Mouse (Mus musculus) monocyte, adult 2 months (primary cell): Measurements from ENCODE around the gene Rras.
A peak's percentile ranks its signal among the peaks of the same experiment; 100 is the strongest.

ENCODE experiments used
- DNase-seq, 2 experiments: peaks; one replicate each; pipeline ENCODE4 v3.0.0; 2022; ENCODE audit warnings: low spot score in 2 of 2, low read depth in 1 of 2

The Rras gene

GRCm38 (mm10) chr7:45025601-45026220, 8.0 kb downstream of the Rras start:
- DNase-seq, result no peak

GRCm38 (mm10) chr7:45026256-45026655, 8.5 kb downstream of the Rras start:
- DNase-seq, result no peak

GRCm38 (mm10) chr7:45027761-45028160, 10.0 kb downstream of the Rras start:
- no peak for DNase-seq

GRCm38 (mm10) chr7:45028351-45028750, 10.6 kb downstream of the Rras start:
- no peak for DNase-seq

GRCm38 (mm10) chr7:45029995-45030394, 12.2 kb downstream of the Rras start:
- DNase-seq, result no peak

GRCm38 (mm10) chr7:45030857-45031256, 13.1 kb downstream of the Rras start:
- no peak for DNase-seq

GRCm38 (mm10) chr7:45033722-45034359, 16.1 kb downstream of the Rras start:
- no peak for DNase-seq

GRCm38 (mm10) chr7:45035631-45036030, 17.9 kb downstream of the Rras start:
- no peak for DNase-seq

GRCm38 (mm10) chr7:45036702-45037101, 18.9 kb downstream of the Rras start:
- no peak for DNase-seq

- DNase-seq, result peak in 1 of 2 experiments; percentile 54
Observed at GRCm38 (mm10) chr7:45037720-45038361, 20.1 kb downstream of the Rras start.

GRCm38 (mm10) chr7:45038411-45038810, 20.6 kb downstream of the Rras start:
- DNase-seq, result no peak

- DNase-seq, result no peak
Observed at GRCm38 (mm10) chr7:45040851-45041250, 23.1 kb downstream of the Rras start.

GRCm38 (mm10) chr7:45043307-45043706, 25.5 kb downstream of the Rras start:
- DNase-seq, result no peak

GRCm38 (mm10) chr7:45045741-45046140, 28.0 kb downstream of the Rras start:
- DNase-seq, result no peak

- no peak for DNase-seq
Observed at GRCm38 (mm10) chr7:45046853-45047350, 29.1 kb downstream of the Rras start.

GRCm38 (mm10) chr7:45047491-45047890, 29.7 kb downstream of the Rras start:
- no peak for DNase-seq

GRCm38 (mm10) chr7:45048001-45048890, 30.5 kb downstream of the Rras start:
- no peak for DNase-seq

GRCm38 (mm10) chr7:45048923-45049657, 31.3 kb downstream of the Rras start:
- no peak for DNase-seq

GRCm38 (mm10) chr7:45050945-45051600, 33.3 kb downstream of the Rras start:
- DNase-seq, result no peak

GRCm38 (mm10) chr7:45051601-45051974, 33.8 kb downstream of the Rras start:
- no peak for DNase-seq
